Mouse (Mus musculus) urinary bladder, postnatal 10 days (tissue): Measurements from ENCODE around the gene Zfhx3.
"Not testable (repeated sequence)": the region's sequence is repeated elsewhere in the genome, so short reads cannot be mapped to it uniquely, and the experiment has no call there.

ENCODE experiments used
- DNase-seq: peaks from one replicate; pipeline ENCODE4 v3.0.0; 2022; ENCODE audit warnings: low spot score

Gene Zfhx3

GRCm38 (mm10) chr8:107941922-107942694, at the start of gene Zfhx3:
Gene Zfhx3, plus strand, starts transcription at chr8:107942644.
- DNase-seq, result no peak

DNA sequence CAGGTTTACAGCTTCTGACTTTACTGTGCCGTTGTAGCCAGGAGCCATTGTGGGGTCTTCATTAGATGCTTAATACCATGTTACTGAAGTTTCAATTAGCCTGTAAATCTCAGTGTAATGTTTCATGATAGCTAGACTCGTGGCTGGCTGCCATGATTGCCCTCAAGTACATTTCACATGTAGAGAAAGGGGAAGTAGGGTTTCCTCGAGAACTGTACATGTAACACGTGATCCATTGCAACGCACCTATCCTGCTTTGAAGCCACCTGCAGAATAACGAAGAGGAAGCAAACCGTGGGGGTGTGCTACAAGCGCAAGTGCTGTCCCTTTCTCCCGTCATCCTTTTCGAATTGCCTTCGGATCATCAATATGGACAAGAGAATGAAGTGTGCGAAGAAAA, 23.5 kb upstream of the Zfhx3 start:
- DNase-seq, result no peak

GRCm38 (mm10) chr8:107926149-107926548, 16.3 kb upstream of the Zfhx3 start:
- DNase-seq, result no peak

GRCm38 (mm10) chr8:107936725-107937124, 5.7 kb upstream of the Zfhx3 start:
- no peak for DNase-seq

DNA sequence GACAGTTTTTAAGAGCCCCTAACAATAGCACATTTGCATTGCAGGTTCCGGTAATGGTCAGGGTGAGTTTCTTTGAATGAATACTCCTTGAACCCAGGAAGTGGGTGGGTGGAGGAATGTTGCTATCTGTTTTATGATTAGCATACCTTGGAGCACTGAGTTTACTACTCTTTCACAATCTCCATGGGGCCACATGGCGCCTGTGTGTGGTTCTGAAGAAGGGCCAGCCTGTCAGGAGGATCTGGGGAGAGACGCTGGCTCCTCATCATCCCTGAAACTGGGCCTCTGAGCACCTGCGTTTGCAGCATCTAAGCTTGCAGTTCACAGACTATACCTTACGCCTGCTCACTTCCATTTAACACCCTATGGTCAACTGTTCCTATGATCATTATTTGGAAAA, 4.2 kb upstream of the Zfhx3 start:
- DNase-seq, result not testable (repeated sequence)

DNA sequence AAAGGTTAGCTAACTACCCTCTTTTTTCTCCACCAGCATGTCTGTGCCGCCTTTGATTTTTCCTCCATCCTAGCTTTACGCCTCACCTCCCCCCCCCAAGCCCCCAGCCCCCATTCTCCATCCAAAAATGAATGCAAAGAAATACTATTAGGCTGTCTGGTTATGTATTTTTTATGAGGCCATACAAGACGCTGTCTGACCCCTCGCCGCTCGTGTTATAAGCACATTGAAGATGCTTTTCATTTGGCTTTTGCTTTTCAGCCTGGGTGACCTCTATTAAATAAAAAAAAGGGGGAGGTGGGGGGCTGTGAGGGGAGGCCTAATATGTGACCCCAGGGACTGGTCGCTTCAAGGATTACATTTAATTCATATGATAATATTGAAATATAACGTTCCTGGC, 2.3 kb upstream of the Zfhx3 start:
- no peak for DNase-seq

- DNase-seq, result no peak
These were observed 487 bp downstream of the Zfhx3 start for GRCm38 (mm10) chr8:107942752-107943510.

GRCm38 (mm10) chr8:107943550-107944348, 1.3 kb downstream of the Zfhx3 start:
- DNase-seq, result no peak

DNA sequence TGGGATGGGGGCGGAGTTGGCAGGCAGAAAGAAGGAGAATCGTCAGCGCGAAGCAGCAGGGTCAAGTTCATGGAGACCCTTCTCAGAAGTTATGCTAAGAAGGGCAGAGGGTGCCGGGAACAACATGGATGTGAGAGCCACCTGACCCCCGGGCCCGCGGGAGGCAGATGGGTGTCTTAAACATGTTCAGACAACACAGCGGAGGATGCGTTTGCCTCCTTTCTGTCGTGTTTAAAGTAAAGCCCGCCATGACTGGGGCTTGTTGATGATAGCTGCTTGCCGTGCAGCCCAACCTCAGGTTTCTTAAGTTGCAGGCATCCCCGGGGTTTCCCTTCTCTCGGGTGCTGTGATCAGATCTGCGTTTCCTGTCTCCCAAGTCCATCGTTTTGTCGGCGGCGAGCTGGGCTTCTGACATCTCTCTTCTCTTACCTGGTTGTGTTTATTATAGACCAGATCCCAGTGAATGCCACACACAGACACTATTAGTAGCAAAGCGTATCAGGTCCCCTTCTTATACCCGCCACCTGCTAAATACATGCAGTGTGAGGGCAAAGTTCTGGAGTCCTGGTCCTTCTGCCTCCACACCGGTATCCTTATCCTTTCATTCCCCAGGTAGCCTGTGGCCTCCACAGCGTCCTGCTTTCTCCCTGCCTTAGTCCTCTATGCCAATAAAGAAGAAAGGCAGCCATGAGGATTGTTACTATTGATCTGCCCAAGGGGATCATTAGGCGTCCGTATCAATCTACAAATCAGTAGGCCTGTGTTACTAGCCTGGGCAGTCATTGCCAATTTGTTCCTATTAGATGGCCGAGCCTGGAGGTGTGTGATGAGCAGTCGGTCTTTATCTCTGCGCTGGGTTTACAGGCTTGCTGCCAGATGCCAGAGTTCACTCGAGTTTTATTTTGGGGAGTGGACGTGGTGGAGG, 2.5 kb downstream of the Zfhx3 start:
- no peak for DNase-seq

DNA sequence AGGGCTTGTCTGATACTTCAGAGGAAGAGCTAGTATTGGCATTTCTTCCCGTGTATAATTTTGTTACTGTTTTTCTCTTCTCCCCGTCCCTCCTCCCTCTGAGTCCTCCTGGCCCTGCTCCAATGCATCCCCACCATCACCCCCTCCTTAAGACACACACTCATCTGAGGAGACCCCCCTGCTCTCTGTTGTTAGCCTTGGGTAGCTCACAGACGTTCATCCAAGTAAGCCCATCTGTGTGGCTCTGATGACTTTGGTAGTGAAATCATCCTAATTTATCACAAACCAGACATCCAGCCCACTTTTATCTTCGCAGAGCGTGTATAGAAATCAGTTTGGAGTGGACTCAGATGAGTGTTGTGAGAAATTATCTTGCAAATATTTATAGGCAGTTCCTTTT, 4.4 kb downstream of the Zfhx3 start:
- DNase-seq, result no peak

DNA sequence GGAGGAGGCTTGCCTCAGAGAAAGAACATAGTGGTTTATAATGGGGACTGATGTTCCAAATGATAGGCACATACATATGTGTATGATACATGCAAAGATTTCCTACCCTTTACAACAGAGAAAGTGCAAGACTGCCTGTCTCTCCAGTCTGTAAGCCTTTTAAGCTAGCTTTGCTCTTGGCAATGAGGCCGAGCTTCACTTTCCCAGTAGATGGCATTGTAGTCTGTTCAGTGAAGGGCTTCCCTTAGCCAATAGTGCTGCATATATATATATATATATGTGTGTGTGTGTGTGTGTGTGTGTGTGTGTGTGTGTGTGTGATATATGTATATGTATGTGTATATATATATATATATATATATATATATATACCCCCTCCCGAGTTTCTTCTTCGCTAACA, 13.4 kb downstream of the Zfhx3 start:
- no peak for DNase-seq

- DNase-seq, result no peak
These were observed 15.1 kb downstream of the Zfhx3 start for GRCm38 (mm10) chr8:107957566-107957965.

DNA sequence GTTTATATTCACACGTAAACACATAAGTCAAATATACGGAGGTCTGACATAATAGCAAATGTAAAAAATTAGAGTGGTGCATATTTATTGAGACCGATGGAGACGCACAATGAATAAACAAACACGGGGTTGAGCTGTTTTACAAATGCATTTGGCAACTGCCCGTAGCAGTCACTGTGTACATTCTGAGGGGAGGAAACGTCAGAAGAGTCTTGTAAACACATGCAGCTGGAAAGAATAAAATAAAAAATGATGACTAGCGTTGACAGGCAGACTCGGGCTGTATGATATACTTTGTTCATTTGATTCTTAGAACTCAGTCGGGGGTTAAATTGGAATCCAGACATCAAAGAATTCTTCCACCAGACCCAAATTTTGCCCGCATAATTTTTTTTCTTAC, 18.0 kb downstream of the Zfhx3 start:
- no peak for DNase-seq

DNA sequence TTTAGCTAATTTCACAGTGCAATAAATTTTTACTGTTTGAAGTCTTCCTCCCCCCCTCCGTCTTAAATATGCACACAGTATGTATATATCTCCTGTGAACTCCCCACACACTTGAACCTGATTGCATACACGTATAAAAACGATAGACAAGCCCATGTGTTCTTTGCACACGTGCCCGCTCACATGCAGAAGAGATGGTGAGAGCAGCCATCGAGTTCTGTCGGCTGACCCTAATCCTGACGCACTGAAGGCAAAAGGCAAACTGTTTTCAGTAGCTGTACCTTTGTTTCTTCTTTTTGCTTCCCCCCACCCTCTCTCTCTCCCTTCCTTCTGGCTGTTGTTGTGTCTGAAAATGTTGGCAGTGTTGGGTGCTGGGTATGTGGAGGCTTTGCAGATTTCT, 18.4 kb downstream of the Zfhx3 start:
- no peak for DNase-seq

DNA sequence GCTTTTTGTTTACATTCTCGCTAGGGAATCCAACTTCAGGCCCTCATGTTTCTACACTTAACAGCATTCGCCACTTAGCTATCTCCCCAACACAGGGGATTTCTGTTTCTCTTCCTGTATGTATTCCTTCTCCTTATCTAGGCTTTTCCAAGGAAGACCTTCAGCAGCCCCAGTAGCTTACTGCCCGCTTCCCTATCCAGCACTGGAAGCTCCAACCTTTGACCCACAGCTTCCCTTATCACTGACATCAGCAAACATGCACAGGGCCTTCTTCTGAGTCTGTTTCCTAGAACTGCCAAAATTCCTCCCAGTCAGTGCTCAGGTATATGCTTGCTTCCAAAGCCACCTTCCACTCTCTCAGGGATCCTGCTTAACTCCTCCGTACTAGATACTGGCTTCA, 29.8 kb downstream of the Zfhx3 start:
- no peak for DNase-seq

- no peak for DNase-seq
These were observed 32.0 kb downstream of the Zfhx3 start for GRCm38 (mm10) chr8:107974451-107974850.

DNA sequence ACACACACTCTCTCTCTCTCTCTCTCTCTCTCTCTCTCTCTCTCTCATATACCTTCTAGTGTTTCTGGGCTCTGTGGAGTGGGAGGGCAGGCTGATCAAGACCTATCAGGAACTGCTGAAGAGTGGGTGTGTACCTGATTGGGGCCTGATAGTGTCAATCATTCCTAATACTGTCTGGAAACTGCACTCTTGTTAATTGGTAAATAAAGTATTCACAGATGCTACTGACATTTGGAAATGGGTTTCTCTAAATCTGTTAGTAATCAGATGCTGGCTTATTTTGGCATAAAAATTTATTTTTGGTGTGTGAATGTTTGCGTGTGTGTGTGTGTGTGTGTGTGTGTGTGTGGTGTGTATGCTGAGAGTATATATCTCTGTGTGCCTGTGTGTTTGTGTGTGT, 35.8 kb downstream of the Zfhx3 start:
- no peak for DNase-seq

- no peak for DNase-seq
These were observed 38.2 kb downstream of the Zfhx3 start for GRCm38 (mm10) chr8:107980618-107981017.

- no peak for DNase-seq
These were observed 44.2 kb downstream of the Zfhx3 start for GRCm38 (mm10) chr8:107986629-107987028.

DNA sequence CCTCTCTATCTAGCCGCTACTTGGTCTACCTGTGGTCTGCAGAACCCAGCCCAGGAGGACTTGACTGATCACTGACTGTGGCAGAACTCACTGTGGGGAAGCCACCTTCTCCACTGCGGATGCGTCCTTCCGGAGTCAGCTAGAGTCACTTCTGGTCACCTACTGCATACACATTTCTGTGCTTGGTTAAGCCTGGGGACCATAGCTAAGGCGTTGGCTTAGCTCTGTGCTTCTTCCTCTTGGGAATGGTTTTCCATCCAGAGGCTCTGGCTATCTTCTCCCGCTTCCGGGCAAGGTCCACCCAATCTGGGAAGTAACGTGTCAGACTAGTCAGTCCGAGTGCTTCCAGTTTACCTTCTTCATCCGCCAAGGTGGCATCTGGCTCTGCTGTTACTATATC, 56.4 kb downstream of the Zfhx3 start:
- DNase-seq, result no peak

- no peak for DNase-seq
These were observed 69.1 kb downstream of the Zfhx3 start for GRCm38 (mm10) chr8:108011516-108011915.

- DNase-seq, result no peak
These were observed 75.3 kb downstream of the Zfhx3 start for GRCm38 (mm10) chr8:108017727-108018126.
